Mouse (Mus musculus) adrenal gland, postnatal 36 days (tissue): Measurements from ENCODE around the gene Samd4b. TPM values are rescaled to one million over a fixed set of nuclear protein-coding genes. Genes with fewer than 3 reads are reported as not detected.

Source experiments
- DNase-seq, 2 experiments: peaks; one replicate each; pipeline ENCODE4 v3.0.0; 2021; ENCODE audit warnings: mixed read lengths in 1 of 2
- microRNA-seq: library from miRNA; unstranded; fragments of <30 nt; microRNA quantifications from one replicate; pipeline ENCODE4 v1.2.0, GENCODE M21; 2021
- total RNA-seq, 2 experiments: library from RNA; stranded (reverse); gene quantifications; 2 replicates each; pipeline ENCODE4 v1.2.3; 2021

The Samd4b gene
- total RNA-seq, 2 experiments from 2014 or later, result 62.5 to 69.8 TPM

DNA sequence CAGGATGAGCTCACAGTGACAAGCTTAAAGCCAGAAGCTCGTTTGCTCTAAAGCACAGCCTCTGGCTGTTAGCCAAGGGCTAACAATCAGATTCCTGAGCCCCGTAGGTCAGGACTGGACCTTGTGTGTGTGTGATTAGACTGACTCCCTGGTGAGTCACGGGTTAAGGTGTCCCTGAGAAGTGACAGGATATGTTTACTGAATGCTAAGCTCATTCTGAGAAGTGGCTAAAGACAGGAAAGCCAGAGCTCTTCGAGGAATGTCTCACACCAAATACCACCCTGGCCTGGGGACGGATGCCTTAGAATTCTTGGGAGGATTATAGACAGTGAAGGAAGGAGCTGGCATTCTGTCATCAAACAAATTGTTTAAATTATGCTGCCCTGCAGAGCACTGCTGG, 240.0 kb downstream of the Samd4b start:
- peak; percentile 61 to 63 for DNase-seq

DNA sequence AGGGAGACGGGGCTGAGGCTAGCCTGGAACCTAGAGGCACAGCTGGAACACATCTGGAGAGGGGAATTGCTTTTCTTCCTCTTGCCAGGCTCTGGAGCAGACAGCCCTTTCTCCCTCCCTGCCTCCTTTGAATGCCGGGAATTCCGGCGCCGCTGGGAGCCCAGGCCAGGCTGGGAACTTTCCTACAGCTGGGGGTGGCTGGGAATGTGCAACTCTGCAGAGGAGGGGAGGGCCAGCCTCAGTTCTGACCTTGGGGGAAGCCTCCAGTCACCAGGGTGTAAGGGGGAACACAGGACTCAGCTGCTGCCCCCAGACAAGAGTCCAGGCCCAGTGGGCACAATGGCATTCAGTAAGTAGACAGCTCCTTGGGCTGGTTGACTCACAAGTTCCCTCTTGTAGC, 241.0 kb downstream of the Samd4b start:
- peak; percentile 45 to 52 for DNase-seq

DNA sequence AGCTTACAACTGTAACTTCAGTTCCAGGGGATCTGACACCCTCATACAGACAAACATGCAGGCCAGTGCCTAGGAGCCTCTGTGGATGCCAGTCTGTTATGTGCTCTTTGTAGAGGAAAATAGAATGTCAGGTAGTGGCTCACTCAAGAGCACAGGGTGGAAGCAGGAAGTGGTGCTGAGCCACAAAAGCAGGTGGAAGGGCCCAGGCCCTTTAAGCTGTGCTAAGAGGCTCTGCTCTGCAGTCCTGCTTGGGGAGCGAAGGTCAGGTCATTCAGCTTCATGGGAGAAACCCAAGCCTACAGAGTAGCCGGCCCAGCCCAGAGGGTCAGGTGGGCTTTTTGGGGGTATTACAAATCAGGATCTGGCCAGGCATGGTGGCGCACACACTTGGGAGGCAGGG, 242.7 kb downstream of the Samd4b start:
- DNase-seq, result no peak

DNA sequence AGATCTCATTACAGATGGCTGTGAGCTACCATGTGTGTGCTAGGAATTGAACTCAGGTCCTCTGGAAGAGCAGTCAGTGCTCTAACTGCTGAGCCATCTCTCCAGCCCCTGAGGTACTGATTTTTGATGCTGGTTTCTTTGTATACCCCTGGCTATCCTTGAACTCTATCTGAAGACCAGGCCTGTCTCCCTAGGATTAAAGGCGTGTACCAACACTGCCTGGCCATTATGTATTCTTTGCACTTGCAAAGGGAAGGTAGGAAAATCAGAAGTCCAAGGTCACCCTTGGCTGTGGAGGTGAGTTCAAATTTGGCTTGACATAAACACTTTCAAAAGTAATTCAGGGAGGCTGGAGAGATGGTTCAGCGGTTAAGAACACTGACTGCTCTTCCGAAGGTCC, 243.3 kb downstream of the Samd4b start:
- no peak for DNase-seq

DNA sequence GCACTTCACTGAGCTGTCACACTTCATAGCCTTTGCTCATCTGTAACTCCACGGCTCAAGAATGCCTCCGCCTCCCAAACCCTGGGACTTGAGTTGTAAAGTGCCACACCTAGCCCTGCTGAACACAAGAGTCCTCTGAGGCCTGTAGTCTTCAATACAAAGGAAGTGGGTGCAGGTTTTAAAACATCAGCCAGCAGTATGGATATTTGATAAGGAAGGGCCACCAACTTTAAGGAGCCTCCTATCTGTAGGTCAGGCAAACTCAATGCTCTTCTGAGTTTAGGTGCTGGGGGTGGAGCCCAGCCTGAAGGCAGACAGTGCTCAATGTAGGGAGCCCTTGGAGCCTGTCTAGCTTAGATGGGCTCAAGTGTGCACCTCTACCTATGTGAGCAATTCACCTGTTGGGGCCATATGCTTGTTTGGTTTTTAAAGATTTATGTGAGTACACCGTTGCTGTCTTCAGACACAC, 243.8 kb downstream of the Samd4b start:
- no peak for DNase-seq

DNA sequence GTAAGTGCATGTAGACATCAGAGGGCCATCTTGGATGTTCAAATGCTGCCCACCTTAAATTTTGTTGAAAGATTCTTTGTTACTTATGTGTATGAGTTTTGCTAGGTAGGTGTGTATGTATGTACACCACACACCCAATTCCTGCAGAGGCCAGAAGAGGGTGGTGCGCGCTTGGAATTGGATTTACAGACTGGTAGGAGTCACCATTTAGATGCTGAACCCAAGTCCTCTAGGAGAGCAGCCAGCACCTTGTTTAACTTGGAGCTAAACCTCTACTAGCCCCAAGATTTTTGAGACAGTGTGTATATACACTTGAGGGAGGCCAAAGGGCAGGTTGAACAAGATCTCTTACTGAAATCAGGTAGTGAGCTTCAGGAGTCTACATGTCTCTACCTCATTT, 244.7 kb downstream of the Samd4b start:
- DNase-seq, result no peak

DNA sequence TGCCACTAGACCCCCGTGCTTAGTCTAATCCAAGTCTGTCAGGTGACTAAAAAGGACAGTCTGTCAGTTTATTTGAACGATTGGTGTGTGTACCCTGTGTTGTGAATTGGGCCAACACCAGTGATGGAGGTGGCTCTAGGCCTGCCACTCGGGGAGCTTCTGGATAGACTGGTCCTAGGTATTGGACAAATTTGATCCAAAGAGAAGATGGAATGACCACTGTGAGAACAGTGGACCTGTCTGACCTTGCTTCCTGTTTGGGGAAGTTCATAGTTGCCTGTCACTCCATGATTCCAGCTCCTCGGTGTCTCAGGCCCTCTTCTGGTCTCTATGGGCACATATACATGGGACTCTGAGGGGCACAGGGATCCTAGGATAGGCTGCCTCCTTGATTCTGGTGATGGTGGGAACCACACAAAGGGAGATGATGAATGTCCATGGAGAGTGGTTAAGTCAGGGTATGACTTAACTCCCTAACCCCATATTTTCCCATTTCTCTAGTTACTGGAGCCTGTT, 246.2 kb downstream of the Samd4b start:
- DNase-seq, result no peak

DNA sequence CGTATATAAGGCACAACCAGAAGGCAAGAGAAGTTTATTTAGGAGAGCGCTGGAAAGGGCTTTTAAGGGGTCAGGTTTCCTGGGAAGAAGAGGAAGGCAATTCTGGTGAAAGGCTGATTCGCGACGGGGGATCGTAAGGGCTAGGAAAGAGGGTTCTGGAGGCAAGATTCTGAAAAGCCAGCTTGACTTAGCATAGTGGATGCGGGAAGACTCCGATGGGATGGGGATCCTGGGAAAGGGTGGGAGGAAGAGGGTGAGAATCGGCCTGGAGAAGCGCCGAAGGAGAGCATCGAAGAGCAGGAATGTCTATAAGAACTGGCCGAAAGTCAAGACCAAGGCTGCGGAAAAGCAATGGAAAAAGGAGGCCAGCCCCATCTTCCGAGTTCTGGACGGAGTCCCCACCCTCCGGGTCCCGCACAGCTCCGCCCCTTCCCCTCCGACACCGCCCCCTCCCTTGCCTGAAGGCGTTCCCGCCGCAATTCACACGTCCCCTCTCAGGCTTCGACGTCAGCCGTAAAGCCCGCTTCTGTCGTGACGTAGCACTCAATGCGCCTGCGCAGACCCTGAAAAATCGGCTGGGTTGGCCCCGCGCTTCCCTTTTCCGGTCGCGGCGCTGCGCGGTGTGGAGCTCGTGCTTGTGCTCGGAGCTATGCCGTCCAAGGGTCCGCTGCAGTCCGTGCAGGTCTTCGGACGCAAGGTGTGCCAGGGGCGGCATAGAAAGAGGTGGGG, 247.6 kb downstream of the Samd4b start, which contains the start of gene Rps16:
TSS of gene Rps16 (plus strand) at position 498 of the 729 bp plus-strand sequence.
- peak; percentile 98 to 99 for DNase-seq

Small RNAs within 50 kb of the gene (microRNA-seq; reads per million reads assigned to microRNA genes)
- gene Mir7049, result 2.5 reads per million, percentile 3 among the genes with 10 or more reads in this experiment

Other genes with a start within 250 kb of the Samd4b start
- gene Rps16, start 247.5 kb downstream of the Samd4b start, total RNA-seq, result 1,000 to 10,000 TPM; 1,072 to 1,115 TPM
- gene Plekhg2, start 225.5 kb downstream of the Samd4b start, total RNA-seq, result 10 to 100 TPM; 19.0 to 27.2 TPM
- 10 to 100 TPM; 19.0 to 26.1 TPM for gene Zfp36, start 217.9 kb downstream of the Samd4b start, total RNA-seq
- gene Med29, start 205.4 kb downstream of the Samd4b start, total RNA-seq, result 10 to 100 TPM; 33.6 to 47.4 TPM
- 10 to 100 TPM; 67.3 to 77.7 TPM for gene Paf1, start 205.2 kb downstream of the Samd4b start, total RNA-seq
- 1 to 10 TPM; 6.7 to 8.1 TPM for gene Gmfg, start 160.7 kb downstream of the Samd4b start, total RNA-seq
- 10 to 100 TPM; 15.6 to 17.5 TPM for gene Lrfn1, start 146.2 kb downstream of the Samd4b start, total RNA-seq
- not detected for gene Ifnl2, start 87.7 kb downstream of the Samd4b start, total RNA-seq
- gene Ifnl3, start 75.3 kb downstream of the Samd4b start, total RNA-seq, result not detected
- not detected for gene Sycn, start 57.3 kb downstream of the Samd4b start, total RNA-seq
- under 1 TPM in 1 of 2 experiments, not detected in 1; 0.20 TPM for gene Nccrp1, start 50.9 kb downstream of the Samd4b start, total RNA-seq
- 10 to 100 TPM; 28.0 to 30.0 TPM for gene Pak4, start within 50 bp of the Samd4b start, total RNA-seq
- not detected for gene Acp7, start 33.2 kb upstream of the Samd4b start, total RNA-seq
- 1 to 10 TPM in 1 of 2 experiments, under 1 TPM in 1; 0.86 to 1.6 TPM for gene Fbxo27, start 94.7 kb upstream of the Samd4b start, total RNA-seq
- gene Fbxo17, start 118.7 kb upstream of the Samd4b start, total RNA-seq, result 1 to 10 TPM; 2.2 to 3.5 TPM
- 10 to 100 TPM; 81.4 to 86.2 TPM for gene Mrps12, start 143.7 kb upstream of the Samd4b start, total RNA-seq
- gene Sars2, start 143.8 kb upstream of the Samd4b start, total RNA-seq, result 10 to 100 TPM; 18.5 to 18.8 TPM
- gene Ccer2, start 158.0 kb upstream of the Samd4b start, total RNA-seq, result not detected
- 10 to 100 TPM; 73.7 to 82.5 TPM for gene Sirt2, start 168.6 kb upstream of the Samd4b start, total RNA-seq
- 10 to 100 TPM; 44.1 to 49.2 TPM for gene Nfkbib, start 169.4 kb upstream of the Samd4b start, total RNA-seq
- 1 to 10 TPM; 2.5 to 2.8 TPM for gene Rinl, start 190.8 kb upstream of the Samd4b start, total RNA-seq
- gene Hnrnpl, start 210.4 kb upstream of the Samd4b start, total RNA-seq, result 100 to 1,000 TPM; 415 to 420 TPM
- gene Ech1, start 227.1 kb upstream of the Samd4b start, total RNA-seq, result 100 to 1,000 TPM; 543 to 577 TPM
- 10 to 100 TPM; 11.3 to 12.7 TPM for gene Lgals4, start 235.7 kb upstream of the Samd4b start, total RNA-seq